Mouse (Mus musculus) ES-Bruce4 (cell line): ENCODE measurements around the gene Igfbpl1. TPM values are rescaled to one million over a fixed set of nuclear protein-coding genes. Genes with fewer than 3 reads are reported as not detected.

Source experiments
- H3K27ac ChIP-seq: 2 replicates; pipeline ENCODE4 v1.5.1; 2012; ENCODE audit warnings: low read length, inconsistent platforms; ENCODE audit not compliant: insufficient read depth
- H3K27me3 ChIP-seq: 2 replicates; pipeline ENCODE4 v1.6.1; 2012; ENCODE audit warnings: mild to moderate bottlenecking, low read length, inconsistent platforms; ENCODE audit not compliant: control insufficient read depth, poor library complexity, insufficient read depth, severe bottlenecking
- H3K36me3 ChIP-seq: 2 replicates; pipeline ENCODE4 v1.6.1; 2012; ENCODE audit warnings: inconsistent platforms, mild to moderate bottlenecking, low read length, moderate library complexity; ENCODE audit not compliant: control insufficient read depth, poor library complexity, insufficient read depth, severe bottlenecking
- H3K4me1 ChIP-seq: one replicate; pipeline ENCODE4 v1.8.1; 2011; ENCODE audit warnings: low read length; ENCODE audit not compliant: control insufficient read depth, insufficient read depth
- H3K4me3 ChIP-seq: 2 replicates; pipeline ENCODE4 v1.5.1; 2011; ENCODE audit warnings: low read depth, mild to moderate bottlenecking, low read length
- H3K9ac ChIP-seq: 2 replicates; pipeline ENCODE4 v1.6.1; 2012; ENCODE audit warnings: low read depth, mild to moderate bottlenecking, inconsistent platforms; ENCODE audit not compliant: poor library complexity, severe bottlenecking
- H3K9me3 ChIP-seq: replicated peaks from 2 replicates; pipeline ENCODE4 v1.6.1; 2012; ENCODE audit warnings: mild to moderate bottlenecking, low read length, inconsistent platforms; ENCODE audit not compliant: control insufficient read depth, poor library complexity, insufficient read depth, severe bottlenecking
- CTCF ChIP-seq: IDR thresholded peaks from one replicate; pipeline ENCODE4 v1.8.1; 2011; ENCODE audit warnings: low read depth, low read length
- EP300 ChIP-seq: IDR thresholded peaks from 2 replicates; pipeline ENCODE4 v1.6.1; 2011; ENCODE audit warnings: low read depth, low read length; ENCODE audit not compliant: insufficient read depth
- POLR2A ChIP-seq: IDR thresholded peaks from one replicate; pipeline ENCODE4 v1.8.1; 2011; ENCODE audit warnings: low read length; ENCODE audit not compliant: insufficient read depth
- polyA plus RNA-seq: library from polyadenylated mRNA; stranded (reverse); fragments of >200 nt; gene quantifications from 2 replicates; pipeline ENCODE4 v1.2.4, GENCODE M21; 2011; ENCODE audit warnings: low read depth; ENCODE audit not compliant: missing spikeins, insufficient read depth, insufficient read length

The Igfbpl1 gene
- 2.3 and 4.1 TPM in 2 replicates for polyA plus RNA-seq

DNA sequence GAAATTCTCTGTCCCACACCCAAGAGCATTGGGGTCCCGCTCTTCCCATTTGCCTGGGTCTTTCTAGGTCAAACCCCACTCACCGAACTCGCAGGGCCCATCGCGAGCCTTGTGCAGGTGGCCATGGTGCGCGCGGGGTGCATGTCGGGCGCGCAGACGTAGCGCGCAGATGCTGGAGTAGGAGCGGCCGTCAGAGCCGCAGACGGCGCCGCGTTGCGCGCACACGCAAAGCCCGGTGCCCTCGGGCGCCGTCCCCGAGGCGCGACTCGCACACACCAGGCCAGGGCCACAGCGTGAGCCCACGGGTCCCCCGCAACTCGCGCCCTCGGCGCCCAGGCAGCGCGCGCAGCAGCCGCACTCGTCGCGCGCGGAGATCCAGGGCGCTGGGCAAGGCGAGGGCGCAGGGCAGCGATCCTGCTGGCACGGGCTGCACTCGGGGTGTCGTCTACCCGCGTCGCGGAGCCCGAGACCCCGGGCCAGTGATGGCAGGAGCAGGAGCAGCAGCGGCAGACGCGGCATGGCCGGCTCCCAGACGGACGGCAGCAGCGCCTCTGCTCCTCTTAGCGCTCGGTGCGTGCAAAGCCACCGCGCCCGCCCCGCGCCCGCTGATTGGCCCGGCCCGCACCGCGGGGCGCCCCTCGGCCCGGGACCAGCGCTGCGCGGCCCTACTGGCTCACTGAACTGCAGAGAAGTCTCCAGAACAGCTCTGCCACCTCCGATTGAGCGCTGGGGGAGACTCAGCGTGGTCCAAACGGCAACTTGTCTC, at the start of gene Igfbpl1:
Gene Igfbpl1 (minus strand): TSS at position 649 of the 766 bp plus-strand sequence.
- Histone ChIP-seq H3K4me1 (no peaks in the 10 kb centered on the region), H3K27me3 (peaks cover 5% of the 10 kb centered on the region; the same call in 1 of the 2 replicates), H3K9ac (peak within 1 kb of the TSS; percentile 53), H3K4me3 (peak within 1 kb of the TSS; percentile 78), H3K9me3 (no peaks in the 10 kb centered on the region), H3K27ac (no peak within 1 kb of the TSS), H3K36me3 (no peaks in the 10 kb centered on the region)
- TF ChIP-seq CTCF (no peak), EP300 (no peak), POLR2A (no peak)

DNA sequence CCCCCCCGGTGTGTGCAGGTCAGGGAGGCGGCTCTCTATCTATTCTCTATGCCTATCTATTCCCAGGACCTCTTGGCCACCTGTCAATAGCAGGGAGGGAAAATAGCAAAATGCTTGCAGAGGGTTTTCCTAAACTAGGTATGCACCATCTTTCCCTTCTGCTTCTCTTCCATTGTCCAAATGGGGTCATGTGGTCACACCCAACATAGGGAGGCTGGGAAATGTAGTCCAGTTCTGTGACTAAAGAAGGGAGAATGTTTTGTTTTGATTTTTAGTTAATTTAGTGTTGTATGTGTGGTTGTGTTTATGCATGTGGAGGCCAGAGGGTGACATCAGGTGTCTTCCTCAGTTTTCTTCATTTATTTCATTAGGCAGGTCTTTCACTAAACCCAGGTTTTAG, 45.4 kb upstream of the Igfbpl1 start:
- Histone ChIP-seq H3K4me3 (no peak overlapping the region), H3K9ac (no peak overlapping the region), H3K4me1 (no peaks in the 10 kb centered on the region), H3K36me3 (no peaks in the 10 kb centered on the region), H3K27ac (no peak overlapping the region), H3K9me3 (no peaks in the 10 kb centered on the region; the same call in 1 of the 2 replicates), H3K27me3 (no peaks in the 10 kb centered on the region)
- no peak for TF ChIP-seq CTCF
- no peak for TF ChIP-seq EP300
- TF ChIP-seq POLR2A, result no peak

DNA sequence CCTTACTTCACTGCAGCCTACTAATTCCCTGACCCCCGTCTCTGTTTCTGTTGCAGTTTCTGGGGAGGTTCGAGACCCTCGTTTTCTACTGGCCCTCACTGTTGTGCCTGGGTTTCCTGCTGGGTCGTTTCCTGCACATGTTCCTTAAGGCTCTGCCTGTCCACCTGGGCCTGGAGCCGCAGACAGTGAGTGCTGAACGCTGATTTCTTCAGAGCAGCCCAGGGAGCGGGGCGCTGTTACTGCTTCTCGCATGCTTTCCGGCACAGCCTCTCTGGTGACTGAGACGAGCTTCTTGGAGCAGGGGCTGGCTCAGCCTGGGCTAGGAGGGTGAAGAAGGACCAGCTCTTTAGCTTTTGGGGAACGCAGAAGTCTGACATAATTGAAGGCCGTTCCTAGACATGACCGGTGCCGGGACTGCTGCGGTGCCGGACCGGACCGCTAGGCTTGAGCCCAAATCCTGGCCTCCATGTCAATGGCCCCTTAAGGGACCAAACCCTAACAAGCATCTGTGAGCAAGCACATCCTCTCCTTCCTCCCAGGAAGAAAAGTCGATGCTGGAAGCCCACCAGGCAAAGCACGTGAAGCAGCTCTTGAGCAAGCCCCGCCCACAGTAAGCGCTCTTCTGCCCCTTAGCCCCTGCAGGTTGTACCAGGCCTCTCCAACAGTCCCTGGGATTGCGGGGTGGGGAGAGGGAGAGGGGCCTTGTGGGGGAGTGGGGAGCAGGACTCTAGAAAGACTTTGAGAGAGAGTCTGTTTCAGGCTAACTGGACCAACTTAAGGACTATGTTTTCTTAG, 42.5 kb upstream of the Igfbpl1 start:
- TF ChIP-seq CTCF, result no peak
- 0 out of 2 replicates have a peak overlapping the region, but pooled peaks have one; percentile 6 for H3K9ac ChIP-seq
- H3K36me3 ChIP-seq, result no peaks in the 10 kb centered on the region
- no peaks in the 10 kb centered on the region for H3K9me3 ChIP-seq
- no peaks in the 10 kb centered on the region for H3K27me3 ChIP-seq
- H3K27ac ChIP-seq, result no peak overlapping the region
- H3K4me3 ChIP-seq, result no peak overlapping the region
- no peaks in the 10 kb centered on the region for H3K4me1 ChIP-seq

DNA sequence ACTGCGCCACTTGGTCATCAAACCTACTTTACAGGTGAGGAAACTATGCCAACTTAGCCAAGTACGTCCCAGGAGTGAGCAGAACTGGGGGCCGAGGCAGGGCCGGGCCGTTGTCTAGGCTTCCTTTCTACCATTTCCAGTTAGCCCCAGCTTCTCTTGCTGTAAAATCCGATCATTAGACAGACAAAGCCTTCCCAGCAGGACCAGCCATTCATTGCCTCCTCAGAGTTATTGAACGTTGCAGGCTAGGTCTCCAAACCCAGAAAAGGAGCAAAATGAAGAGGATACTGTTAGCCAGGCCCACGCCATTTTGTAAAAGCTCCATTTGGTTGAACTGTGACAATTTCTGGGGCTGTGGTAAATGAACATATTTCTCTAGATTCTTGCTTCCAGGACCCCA, 40.7 kb upstream of the Igfbpl1 start:
- no peaks in the 10 kb centered on the region for H3K36me3 ChIP-seq
- TF ChIP-seq EP300, result no peak
- TF ChIP-seq POLR2A, result no peak
- TF ChIP-seq CTCF, result no peak
- no peak overlapping the region for H3K4me3 ChIP-seq
- H3K9ac ChIP-seq, result no peak overlapping the region
- H3K4me1 ChIP-seq, result no peaks in the 10 kb centered on the region
- H3K27ac ChIP-seq, result no peak overlapping the region
- no peaks in the 10 kb centered on the region for H3K9me3 ChIP-seq
- no peaks in the 10 kb centered on the region for H3K27me3 ChIP-seq

GRCm38 (mm10) chr4:45861160-45861559, 34.4 kb upstream of the Igfbpl1 start:
- TF ChIP-seq EP300, result no peak
- no peak for TF ChIP-seq CTCF
- no peak for TF ChIP-seq POLR2A
- Histone ChIP-seq H3K27ac (no peak overlapping the region), H3K9me3 (no peaks in the 10 kb centered on the region), H3K4me1 (no peaks in the 10 kb centered on the region), H3K27me3 (no peaks in the 10 kb centered on the region), H3K9ac (no peak overlapping the region), H3K4me3 (no peak overlapping the region), H3K36me3 (no peaks in the 10 kb centered on the region)

- Histone ChIP-seq H3K36me3 (no peaks in the 10 kb centered on the region), H3K27me3 (no peaks in the 10 kb centered on the region), H3K4me3 (no peak overlapping the region), H3K9me3 (no peaks in the 10 kb centered on the region), H3K27ac (no peak overlapping the region), H3K4me1 (peaks cover 3% of the 10 kb centered on the region), H3K9ac (no peak overlapping the region)
- TF ChIP-seq EP300 (no peak), CTCF (peak; percentile 76), POLR2A (no peak)
Measured at GRCm38 (mm10) chr4:45855803-45856424, 29.2 kb upstream of the Igfbpl1 start.
